Mouse (Mus musculus): ENCODE results near the gene Neurl1b.

The Neurl1b gene

GRCm38 (mm10) chr17:26490072-26490471 is 75.4 kb downstream of the Neurl1b start:
- in situ Hi-C loops (cut with MboI, MseI), result no loop called here

DNA sequence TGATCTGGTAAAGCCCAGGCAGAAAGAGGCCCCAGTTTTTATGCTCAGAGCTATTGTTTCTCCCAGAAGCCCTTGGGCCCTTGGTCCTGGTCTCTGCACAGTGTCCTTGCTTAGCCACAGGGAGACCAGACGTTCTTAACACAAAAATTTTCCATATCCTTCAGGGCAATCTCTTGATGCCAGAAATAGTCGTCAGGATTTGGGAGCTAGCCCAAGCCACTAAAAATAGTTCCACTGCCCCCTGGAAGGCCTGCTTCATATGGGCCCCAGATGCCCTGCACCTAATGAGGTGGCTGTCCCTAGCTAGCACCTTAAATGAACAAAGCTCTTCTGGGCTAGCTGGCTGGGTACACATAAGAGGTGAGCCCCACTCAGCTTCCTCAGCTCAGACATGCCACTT is 76.3 kb downstream of the Neurl1b start:
- in situ Hi-C loops (cut with MboI, MseI), result no loop called here

DNA sequence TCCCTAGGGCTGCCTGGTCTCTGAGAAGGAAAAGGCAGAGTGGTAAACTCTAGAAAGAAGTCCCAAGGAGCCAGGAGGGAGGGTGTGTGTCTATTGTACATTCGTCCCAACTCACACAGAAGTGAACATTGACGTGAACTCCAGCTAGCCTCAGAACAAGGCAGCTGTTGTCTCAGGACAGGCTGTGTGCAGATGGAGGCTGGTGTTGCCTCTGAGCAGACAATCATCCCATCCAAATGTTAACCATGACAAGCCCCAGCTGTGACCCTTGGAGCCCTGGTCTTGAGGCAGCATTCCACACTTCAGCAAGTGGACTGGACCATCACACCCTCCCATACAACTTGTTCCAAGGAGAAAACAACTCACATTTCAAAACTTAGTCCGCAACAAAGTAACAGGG is 77.6 kb downstream of the Neurl1b start:
- in situ Hi-C loops (cut with MboI, MseI), result no loop called here

- in situ Hi-C loops (cut with MboI, MseI), result no loop called here
Measured at GRCm38 (mm10) chr17:26494642-26495468, 80.2 kb downstream of the Neurl1b start.

Measured in regulatory T cell (primary cell).